Mouse (Mus musculus) heart, adult 8-10 months (tissue): ENCODE data around the gene Hoxa10. TPM values are rescaled to one million over a fixed set of nuclear protein-coding genes. Genes with fewer than 3 reads are reported as not detected.

Experiments used
- DNase-seq: peaks from one replicate; pipeline ENCODE4 v3.0.0; 2022; ENCODE audit warnings: low spot score
- total RNA-seq, 4 experiments: library from RNA; stranded (reverse); gene quantifications; 2 replicates each; pipeline ENCODE4 v1.2.4; 2022

Gene Hoxa10
- total RNA-seq, 4 experiments from 2014 or later, result not detected

GRCm38 (mm10) chr6:52205638-52206621, 34.7 kb downstream of the Hoxa10 start:
- DNase-seq, result no peak

- DNase-seq, result no peak
These were observed 35.4 kb downstream of the Hoxa10 start for GRCm38 (mm10) chr6:52205221-52205620.

DNA sequence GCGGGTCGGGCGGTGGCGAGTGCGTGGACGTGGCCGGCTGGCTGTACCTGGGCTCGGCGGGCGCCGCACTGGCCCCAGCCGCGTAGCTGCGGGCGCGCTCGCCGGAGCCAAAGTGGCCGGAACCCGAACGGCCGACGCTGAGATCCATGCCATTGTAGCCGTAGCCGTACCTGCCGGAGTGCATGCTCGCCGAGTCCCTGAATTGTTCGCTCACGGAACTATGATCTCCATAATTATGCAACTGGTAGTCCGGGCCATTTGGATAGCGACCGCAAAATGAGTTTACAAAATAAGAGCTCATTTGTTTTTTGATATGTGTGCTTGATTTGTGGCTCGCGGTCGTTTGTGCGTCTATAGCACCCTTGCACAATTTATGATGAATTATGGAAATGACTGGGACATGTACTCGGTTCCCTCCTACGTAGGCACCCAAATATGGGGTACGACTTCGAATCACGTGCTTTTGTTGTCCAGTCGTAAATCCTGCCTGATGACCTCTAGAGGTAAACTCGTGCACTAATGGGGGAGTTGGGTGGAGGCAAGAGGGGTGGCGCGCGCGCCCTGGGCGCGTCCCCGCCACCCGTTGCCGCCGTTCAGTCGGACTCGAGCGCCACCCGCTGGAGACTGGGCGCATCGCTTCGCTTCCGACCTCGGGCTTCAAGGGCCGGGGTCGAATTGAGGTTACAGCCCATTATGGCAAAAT, 36.5 kb downstream of the Hoxa10 start, which contains the start of gene Hoxa5:
Hoxa5 (minus strand) TSS at position 538 of the 703 bp plus-strand sequence.
- peak; percentile 58 for DNase-seq

GRCm38 (mm10) chr6:52203371-52204049, 37.1 kb downstream of the Hoxa10 start:
- DNase-seq, result no peak

- no peak for DNase-seq
These were observed 37.6 kb downstream of the Hoxa10 start for GRCm38 (mm10) chr6:52203121-52203370.

- DNase-seq, result no peak
These were observed 38.1 kb downstream of the Hoxa10 start for GRCm38 (mm10) chr6:52202362-52203120.

GRCm38 (mm10) chr6:52201269-52201668, 39.4 kb downstream of the Hoxa10 start:
- DNase-seq, result no peak

GRCm38 (mm10) chr6:52200751-52201250, 39.9 kb downstream of the Hoxa10 start:
- DNase-seq, result no peak

DNA sequence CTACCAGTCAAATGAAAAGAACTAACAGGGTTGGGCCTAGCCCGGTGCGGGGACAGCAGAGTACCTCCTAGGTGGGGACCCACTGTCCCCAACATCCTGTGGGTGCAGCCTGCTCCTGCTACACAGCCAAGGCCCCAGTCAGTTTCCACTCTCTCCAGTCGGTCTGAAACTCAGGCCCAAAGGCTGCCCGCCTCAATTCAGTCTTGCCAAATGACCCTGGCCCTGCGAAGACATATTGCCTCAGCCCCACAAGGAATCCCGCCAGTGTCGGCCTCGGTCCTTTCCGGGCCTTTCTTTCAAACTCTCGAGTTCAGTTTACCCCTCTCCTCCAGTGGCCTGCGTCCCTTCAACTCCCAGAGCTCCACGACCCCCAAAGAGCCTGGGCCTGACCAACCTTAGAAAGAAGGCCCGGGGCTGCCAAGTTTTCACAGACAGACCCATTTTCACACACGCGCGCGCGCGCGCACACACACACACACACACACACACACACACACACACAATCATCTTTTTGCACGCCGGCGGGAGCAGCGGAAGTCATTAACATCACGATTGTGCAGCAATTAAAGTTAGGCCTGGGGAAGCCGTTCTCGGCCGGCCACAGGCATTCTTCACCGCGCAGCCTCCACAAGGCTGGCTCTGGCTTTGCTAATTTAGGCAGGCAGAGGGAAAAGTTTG, 40.4 kb downstream of the Hoxa10 start:
- DNase-seq, result no peak

GRCm38 (mm10) chr6:52197271-52197670, 43.4 kb downstream of the Hoxa10 start:
- peak; percentile 47 for DNase-seq

GRCm38 (mm10) chr6:52196811-52197210, 43.8 kb downstream of the Hoxa10 start:
- no peak for DNase-seq

DNA sequence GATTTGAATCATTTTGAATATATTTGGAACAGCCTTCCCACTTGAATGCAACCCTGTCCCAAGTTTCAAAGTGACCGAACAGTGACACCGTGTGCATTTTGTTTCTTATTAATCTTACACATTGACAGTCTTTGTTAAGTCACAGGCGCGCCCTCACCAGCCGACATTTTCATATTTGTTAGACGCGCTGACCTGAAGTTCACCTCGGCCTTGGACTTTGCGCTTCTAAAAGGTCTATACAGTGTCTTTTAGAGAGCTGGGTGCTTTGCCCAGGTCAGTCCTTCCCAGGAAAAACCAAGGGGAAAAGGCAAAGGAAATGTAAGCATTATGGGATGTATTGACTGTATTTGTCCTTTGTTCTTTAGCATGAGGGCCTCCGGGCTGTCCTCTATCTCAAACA, 46.0 kb downstream of the Hoxa10 start:
- DNase-seq, result no peak

- DNase-seq, result peak; percentile 65
These were observed 48.6 kb downstream of the Hoxa10 start for GRCm38 (mm10) chr6:52191860-52192550.

DNA sequence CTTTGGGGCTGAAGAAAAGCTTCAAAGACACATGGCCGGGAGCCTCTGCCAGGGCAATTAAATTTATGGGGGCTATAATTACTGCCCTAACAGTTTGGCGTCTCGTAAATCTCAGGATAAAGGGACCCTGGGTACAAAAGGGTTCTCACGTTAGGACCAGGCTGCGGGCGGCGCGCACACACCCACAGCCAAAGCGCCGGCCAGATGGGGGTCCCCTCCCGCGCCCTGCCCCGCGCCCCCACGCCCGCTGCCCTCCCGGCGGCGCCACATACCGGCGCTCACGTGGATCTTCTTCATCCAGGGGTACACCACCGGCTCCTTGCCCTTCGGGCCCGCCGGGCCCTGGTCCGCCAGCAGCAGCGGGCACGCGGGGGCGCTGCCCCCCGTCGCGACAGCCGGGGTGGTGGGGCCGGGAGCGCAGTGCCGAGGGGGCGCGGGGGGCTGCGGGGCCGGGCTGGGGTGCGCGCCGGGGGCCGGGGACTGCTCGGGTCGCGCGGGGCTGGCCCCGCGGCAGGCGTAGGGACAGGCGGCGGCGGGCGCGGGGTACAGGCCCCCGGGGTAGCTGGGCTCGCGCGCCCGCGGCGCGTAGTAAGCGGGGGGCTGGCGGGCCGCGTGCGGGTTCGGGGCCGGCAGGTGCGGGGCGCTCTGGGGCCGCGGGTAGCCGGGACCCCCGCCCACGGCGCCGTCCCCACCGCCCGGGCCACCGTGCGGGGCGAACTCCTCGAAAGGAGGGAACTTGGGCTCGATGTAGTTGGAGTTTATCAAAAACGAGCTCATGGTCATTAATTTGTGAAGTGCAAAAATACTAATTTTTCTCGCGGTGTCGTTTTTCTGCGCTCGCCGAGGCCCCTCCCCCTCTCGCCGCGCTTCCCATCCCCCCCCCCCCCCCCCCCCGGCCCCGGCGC, 49.5 kb downstream of the Hoxa10 start, which contains the start of gene Hoxa4:
Hoxa4 (minus strand) TSS at position 848 of the 905 bp plus-strand sequence.
- DNase-seq, result no peak

GRCm38 (mm10) chr6:52190410-52190809, 50.2 kb downstream of the Hoxa10 start:
- no peak for DNase-seq

DNA sequence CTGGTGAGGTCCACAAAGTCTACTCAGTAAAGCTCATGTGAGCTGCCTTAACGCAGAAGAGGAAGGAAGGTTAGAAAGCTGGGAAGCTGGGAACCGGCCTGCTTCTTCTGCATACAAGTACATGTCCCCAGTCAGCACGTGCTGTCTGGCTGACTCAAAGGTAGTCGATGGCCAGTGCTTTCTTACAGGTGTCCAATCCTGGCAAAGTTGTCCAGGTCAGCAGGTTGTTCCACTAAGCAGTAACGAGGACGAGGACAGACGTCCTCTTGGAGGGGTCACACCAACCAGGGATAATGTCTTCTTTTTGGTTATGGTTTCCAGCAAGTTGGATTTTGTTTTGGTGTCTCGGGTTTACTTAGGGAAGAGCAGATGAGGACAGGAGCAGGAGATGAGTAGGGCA, 50.7 kb downstream of the Hoxa10 start:
- DNase-seq, result no peak

DNA sequence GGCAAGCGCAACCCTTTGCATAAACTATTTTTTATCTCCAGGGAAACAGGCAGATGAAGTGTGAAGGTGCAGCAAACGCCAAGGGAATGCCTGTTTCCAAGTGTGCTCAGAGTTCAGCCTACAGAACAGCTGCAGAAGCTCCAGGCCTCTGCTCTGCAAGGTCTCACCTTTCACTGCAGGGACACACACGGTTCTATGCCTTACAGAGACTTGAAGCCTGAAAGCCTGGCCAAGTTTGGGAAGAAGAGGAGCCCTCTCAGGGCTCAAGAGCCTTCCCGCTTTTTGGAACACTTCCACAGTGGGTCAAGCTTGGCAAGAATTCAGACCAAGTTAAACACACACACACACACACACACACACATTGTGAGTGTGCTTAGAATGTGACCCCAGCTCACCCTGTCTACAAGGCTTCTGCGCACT, 51.5 kb downstream of the Hoxa10 start:
- DNase-seq, result no peak

DNA sequence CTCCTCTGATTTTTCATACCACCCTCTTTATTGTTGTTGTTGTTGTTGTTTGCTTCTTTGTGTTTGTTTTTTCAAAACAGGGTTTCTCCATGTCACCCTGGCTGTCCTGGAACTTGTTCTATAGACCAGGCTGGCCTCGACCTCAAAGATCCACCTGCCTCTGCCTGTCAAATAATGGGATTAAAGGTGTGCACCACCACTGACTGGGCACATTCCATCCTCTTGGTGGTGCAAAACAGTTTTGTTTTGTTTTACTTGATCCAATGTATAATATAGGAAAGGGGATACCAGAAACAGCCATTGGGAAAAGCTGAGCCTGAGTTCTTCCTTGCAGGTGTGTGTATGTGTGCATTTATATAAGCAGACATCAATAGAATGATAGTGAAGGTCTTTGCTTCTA, 54.2 kb downstream of the Hoxa10 start:
- no peak for DNase-seq

GRCm38 (mm10) chr6:52185834-52186233, 54.8 kb downstream of the Hoxa10 start:
- DNase-seq, result no peak
